Mouse (Mus musculus) right cerebral cortex, postnatal 36 days (tissue): ENCODE measurements around the gene Iffo1.
A peak's percentile ranks its signal among the peaks of the same experiment; 100 is the strongest.
"Not testable (repeated sequence)": the region's sequence is repeated elsewhere in the genome, so short reads cannot be mapped to it uniquely, and the experiment has no call there.

Experiments used
- DNase-seq, 2 experiments: peaks; one replicate each; pipeline ENCODE4 v3.0.0; 2022; ENCODE audit warnings: low spot score in 2 of 2, mixed read lengths in 1 of 2

The Iffo1 gene

GRCm38 (mm10) chr6:125160854-125161760 lies 16.1 kb downstream of the Iffo1 start:
- DNase-seq, result peak in 1 of 2 experiments; percentile 68

- DNase-seq, result not testable (repeated sequence)
Observed at GRCm38 (mm10) chr6:125161971-125162370, 16.9 kb downstream of the Iffo1 start.

- DNase-seq, result not testable (repeated sequence)
Observed at GRCm38 (mm10) chr6:125162615-125163305, 17.7 kb downstream of the Iffo1 start.

GRCm38 (mm10) chr6:125163801-125164657 lies 19.0 kb downstream of the Iffo1 start:
- DNase-seq, result no peak

GRCm38 (mm10) chr6:125164672-125165327 lies 19.8 kb downstream of the Iffo1 start:
- no peak for DNase-seq

- DNase-seq, result peak; percentile 98
Observed at GRCm38 (mm10) chr6:125165328-125165891, 20.4 kb downstream of the Iffo1 start.

- DNase-seq, result no peak
Observed at GRCm38 (mm10) chr6:125166051-125166751, 21.2 kb downstream of the Iffo1 start, which contains the start of gene Gapdh. Gene Gapdh (minus strand): TSS chr6:125166467.

- DNase-seq, result no peak
Observed at GRCm38 (mm10) chr6:125166861-125167650, 22.0 kb downstream of the Iffo1 start.

GRCm38 (mm10) chr6:125168086-125168485 lies 23.0 kb downstream of the Iffo1 start:
- DNase-seq, result no peak

GRCm38 (mm10) chr6:125170194-125170593 lies 25.2 kb downstream of the Iffo1 start:
- no peak for DNase-seq

GRCm38 (mm10) chr6:125172474-125172873 lies 27.4 kb downstream of the Iffo1 start:
- no peak for DNase-seq

GRCm38 (mm10) chr6:125173256-125173655 lies 28.2 kb downstream of the Iffo1 start:
- no peak for DNase-seq

GRCm38 (mm10) chr6:125175469-125175868 lies 30.4 kb downstream of the Iffo1 start:
- DNase-seq, result no peak

- no peak for DNase-seq
Observed at GRCm38 (mm10) chr6:125179601-125180000, 34.6 kb downstream of the Iffo1 start.

- DNase-seq, result no peak
Observed at GRCm38 (mm10) chr6:125182133-125182532, 37.1 kb downstream of the Iffo1 start.

GRCm38 (mm10) chr6:125186203-125186602 lies 41.2 kb downstream of the Iffo1 start:
- DNase-seq, result no peak

- no peak for DNase-seq
Observed at GRCm38 (mm10) chr6:125190816-125191215, 45.8 kb downstream of the Iffo1 start.

- DNase-seq, result peak; percentile 96 to 97
Observed at GRCm38 (mm10) chr6:125191332-125192015, 46.4 kb downstream of the Iffo1 start, which contains the start of the genes Ncapd2 and Mrpl51. Gene Ncapd2 (minus strand): TSS chr6:125191701. Gene Mrpl51 (plus strand): TSS chr6:125191801.
